Mouse (Mus musculus): Measurements from ENCODE around the gene Wipf3.

Gene Wipf3

GRCm38 (mm10) chr6:54432806-54433545 is 3.6 kb downstream of the Wipf3 start:
- DNase-seq = no peak

- DNase-seq = no peak
Measured at GRCm38 (mm10) chr6:54434171-54434570, 4.8 kb downstream of the Wipf3 start.

GRCm38 (mm10) chr6:54435663-54436062 is 6.3 kb downstream of the Wipf3 start:
- no peak for DNase-seq

GRCm38 (mm10) chr6:54436286-54436685 is 6.9 kb downstream of the Wipf3 start:
- no peak for DNase-seq

GRCm38 (mm10) chr6:54438510-54438909 is 9.1 kb downstream of the Wipf3 start:
- DNase-seq = no peak

GRCm38 (mm10) chr6:54440658-54441057 is 11.3 kb downstream of the Wipf3 start:
- peak; percentile 52 to 70 for DNase-seq

- DNase-seq = peak in 1 of 2 experiments; percentile 7
Measured at GRCm38 (mm10) chr6:54443657-54444056, 14.3 kb downstream of the Wipf3 start.

GRCm38 (mm10) chr6:54444086-54444485 is 14.7 kb downstream of the Wipf3 start:
- DNase-seq = peak in 1 of 2 experiments; percentile 21

- DNase-seq = no peak
Measured at GRCm38 (mm10) chr6:54445249-54445818, 15.9 kb downstream of the Wipf3 start.

GRCm38 (mm10) chr6:54447353-54447752 is 17.9 kb downstream of the Wipf3 start:
- no peak for DNase-seq

- no peak for DNase-seq
Measured at GRCm38 (mm10) chr6:54459661-54460060, 30.3 kb downstream of the Wipf3 start.

- peak; percentile 50 to 54 for DNase-seq
Measured at GRCm38 (mm10) chr6:54460172-54460914, 30.9 kb downstream of the Wipf3 start.

GRCm38 (mm10) chr6:54460915-54461671 is 31.7 kb downstream of the Wipf3 start:
- peak; percentile 39 to 60 for DNase-seq

GRCm38 (mm10) chr6:54462766-54463165 is 33.4 kb downstream of the Wipf3 start:
- DNase-seq = peak; percentile 42 to 58

- DNase-seq = peak; percentile 41 to 44
Measured at GRCm38 (mm10) chr6:54463701-54464458, 34.5 kb downstream of the Wipf3 start.

GRCm38 (mm10) chr6:54464926-54465325 is 35.5 kb downstream of the Wipf3 start:
- DNase-seq = no peak

GRCm38 (mm10) chr6:54467371-54467770 is 38.0 kb downstream of the Wipf3 start:
- DNase-seq = no peak

- DNase-seq = no peak
Measured at GRCm38 (mm10) chr6:54471866-54472265, 42.5 kb downstream of the Wipf3 start.

- DNase-seq = no peak
Measured at GRCm38 (mm10) chr6:54472846-54473715, 43.7 kb downstream of the Wipf3 start.

GRCm38 (mm10) chr6:54475926-54476667 is 46.7 kb downstream of the Wipf3 start:
- no peak for DNase-seq

All from cerebellum, adult 18-20 months (tissue).